Mouse (Mus musculus) large intestine, adult 2 months (tissue): ENCODE data around the gene Lrrk1. TPM values are rescaled to one million over a fixed set of nuclear protein-coding genes. Genes with fewer than 3 reads are reported as not detected.

ENCODE experiments used
- DNase-seq: peaks from one replicate; pipeline ENCODE4 v3.0.0-alpha.2; 2012; ENCODE audit warnings: low read depth, low spot score
- WGBS: fragments of 180-500 bp; shearing (Covaris S2); methylation state at CpG from one replicate; pipeline ENCODE4 v1.1.7; 2018; 5-methylcytosine and 5-hydroxymethylcytosine counted together
- polyA plus RNA-seq: library from polyadenylated mRNA; depleted of rRNA; stranded (reverse); fragments of >200 nt; gene quantifications from 2 replicates; pipeline ENCODE4 v1.2.3, GENCODE M21; 2012

Lrrk1 gene
- polyA plus RNA-seq, 1 experiment, result 20.1 TPM

DNA sequence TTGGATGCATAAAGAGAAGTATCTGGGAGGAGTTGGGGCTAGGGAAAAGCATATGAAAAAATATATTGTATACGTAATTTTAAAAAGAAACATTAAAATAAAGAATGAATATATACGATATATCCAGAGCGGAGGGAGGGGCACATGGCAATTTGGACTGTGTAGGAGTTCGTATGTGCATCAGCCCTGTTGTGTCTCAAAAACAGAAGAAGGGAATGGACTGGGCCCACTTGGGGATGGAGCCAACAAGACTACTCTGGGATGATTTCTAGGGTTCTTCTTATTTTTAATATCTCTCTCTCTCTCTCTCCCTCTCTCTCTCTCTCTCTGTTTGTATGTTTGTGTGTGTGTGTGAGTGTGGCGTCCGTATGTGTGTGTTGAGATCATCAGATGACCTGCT, 1.7 kb downstream of the Lrrk1 start:
- WGBS, result 93% methylated on average over 6 of the region's 6 CpGs
- no peak for DNase-seq

DNA sequence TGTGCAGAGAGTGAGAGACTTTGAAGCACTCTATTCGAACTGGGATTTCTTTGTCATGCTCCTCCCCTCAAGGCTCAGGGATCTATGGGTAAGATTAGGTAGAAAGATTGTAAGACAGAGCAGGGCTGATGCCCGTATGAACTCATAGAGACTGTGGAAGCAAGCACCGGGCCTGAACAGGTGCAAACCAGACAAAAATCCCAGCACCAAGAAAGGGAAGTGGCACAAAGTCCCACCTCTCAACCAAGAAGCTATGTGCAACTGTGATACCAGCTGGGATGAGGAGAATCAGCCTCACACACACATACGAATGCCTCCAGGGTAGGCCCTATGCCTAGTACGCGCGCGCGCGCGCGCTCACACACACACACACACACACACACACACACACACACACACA, 2.3 kb downstream of the Lrrk1 start:
- no peak for DNase-seq
- 82% methylated on average over 12 of the region's 12 CpGs for WGBS

DNA sequence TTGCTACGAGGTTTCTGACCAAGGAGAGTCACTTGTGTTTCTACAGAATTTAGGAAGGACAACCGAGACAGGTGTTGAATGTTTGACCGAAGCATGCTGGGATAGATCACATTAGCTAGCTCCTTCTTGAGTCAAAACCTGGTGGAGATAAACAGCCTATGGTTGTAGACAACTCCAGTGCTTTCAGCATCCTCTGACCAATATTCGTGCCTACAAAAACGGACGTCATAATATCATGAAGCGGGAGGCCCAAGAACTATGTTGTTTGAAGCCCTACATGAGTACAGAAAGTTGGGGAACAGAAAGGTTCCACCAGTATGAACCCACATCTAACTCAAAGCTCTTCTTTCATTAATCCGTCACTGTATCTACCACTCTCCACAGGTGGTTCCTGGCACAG, 3.3 kb downstream of the Lrrk1 start:
- no peak for DNase-seq
- WGBS, result 53% methylated on average over 8 of the region's 8 CpGs

GRCm38 (mm10) chr7:66384213-66384612, 3.9 kb downstream of the Lrrk1 start:
- no peak for DNase-seq
- 8% methylated on average over 5 of the region's 5 CpGs for WGBS

DNA sequence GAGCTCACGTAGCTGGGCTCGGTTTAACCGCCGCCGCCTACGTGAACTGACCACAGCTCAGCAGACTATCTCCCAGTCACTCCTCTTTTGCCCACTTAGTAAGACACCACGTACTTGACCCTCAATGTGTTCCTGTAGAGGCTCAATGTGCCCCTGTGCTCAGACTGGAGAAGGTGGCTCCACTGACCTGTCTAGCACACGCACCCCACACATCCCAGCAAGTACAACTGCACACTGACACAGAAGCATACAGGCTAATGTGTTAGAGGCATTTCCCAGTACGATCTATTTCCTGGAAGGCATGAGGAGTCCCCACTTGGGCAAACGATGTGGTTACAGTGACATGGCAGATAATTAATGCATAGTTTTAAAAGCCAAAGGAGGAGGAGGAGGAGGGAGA, 11.6 kb downstream of the Lrrk1 start:
- 70% methylated on average over 10 of the region's 10 CpGs for WGBS
- DNase-seq, result no peak

DNA sequence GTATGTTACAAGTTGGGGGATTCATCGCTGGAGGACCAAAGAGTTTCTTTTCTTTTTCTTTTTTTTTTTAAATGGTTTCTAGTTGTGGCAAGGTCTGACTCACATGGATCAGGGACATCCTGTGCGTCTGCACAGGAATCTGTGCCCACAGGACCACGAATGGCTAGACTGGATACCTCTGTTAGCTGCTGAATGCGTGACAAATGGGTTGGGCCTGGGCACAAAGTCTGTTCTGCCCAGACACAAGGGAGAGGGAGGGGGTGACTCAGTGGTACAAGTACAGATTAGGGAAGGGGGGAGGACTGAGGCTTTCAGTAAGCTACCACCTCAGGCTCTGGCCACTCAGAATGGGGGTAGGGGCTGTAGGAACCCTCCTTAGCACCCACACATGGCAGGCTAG, 12.4 kb downstream of the Lrrk1 start:
- 71% methylated on average over 4 of the region's 4 CpGs for WGBS
- no peak for DNase-seq

DNA sequence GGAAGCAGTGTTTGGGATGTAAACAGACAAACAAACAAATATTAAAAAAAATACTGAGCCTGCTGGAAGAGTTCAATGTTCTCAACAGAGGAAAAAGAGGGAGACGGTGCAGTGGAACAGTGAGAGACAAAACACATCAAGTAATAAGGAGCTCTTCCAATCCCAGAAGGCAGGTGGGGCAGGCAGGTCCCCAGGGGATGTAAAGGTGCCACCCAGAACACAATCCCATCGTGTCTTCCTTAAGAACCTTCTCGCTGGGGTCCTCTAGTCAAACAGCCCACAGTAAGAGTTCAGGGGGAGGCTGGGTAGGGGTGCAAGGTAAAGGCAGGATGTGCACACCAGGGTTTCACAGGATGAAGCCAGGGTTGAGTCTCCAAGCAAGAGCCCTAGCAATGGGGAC, 14.8 kb downstream of the Lrrk1 start:
- 84% methylated on average over 3 of the region's 3 CpGs for WGBS
- DNase-seq, result no peak

DNA sequence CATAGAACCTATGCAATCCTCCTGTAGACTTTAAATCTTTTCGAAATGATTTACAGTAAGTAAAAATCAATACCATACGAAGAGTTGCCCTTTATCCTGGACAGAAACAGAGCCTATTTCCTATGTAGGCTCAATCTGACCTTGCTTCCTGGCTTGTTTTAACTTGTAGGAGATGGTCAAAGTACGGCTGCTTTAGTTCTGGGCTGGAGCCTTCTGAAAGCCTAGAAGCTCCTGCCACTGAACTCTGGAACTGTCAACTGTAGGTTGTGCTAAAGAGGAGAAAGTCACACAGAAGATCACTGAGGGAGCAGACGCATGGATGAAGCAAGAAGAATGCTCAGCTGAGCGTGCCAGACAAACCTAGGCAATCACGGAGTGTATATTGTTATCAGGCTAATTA, 17.2 kb downstream of the Lrrk1 start:
- 72% methylated on average over 6 of the region's 6 CpGs for WGBS
- DNase-seq, result no peak

DNA sequence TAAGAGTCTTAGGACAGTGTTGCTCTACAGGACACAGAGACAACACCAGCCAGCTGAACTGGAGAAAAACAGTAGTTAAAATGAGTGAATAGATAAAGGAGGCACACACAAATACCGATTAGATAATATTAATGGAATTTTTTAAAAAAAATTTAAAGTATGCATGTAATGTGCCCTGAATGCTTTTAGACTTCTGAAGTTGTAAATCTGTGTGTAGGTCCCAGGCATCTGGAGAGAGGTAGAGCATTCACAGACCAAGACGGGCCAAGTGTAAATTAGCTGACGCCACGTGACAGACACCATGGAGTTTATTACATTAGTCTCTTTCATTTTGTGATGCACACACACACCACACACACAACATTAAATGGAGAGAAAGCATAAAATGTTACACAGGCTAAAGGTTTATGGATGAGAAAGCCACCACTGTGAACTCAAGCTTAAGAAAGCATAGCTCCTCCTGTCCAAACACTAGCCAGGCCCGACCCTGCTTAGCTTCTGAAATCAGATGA, 18.2 kb downstream of the Lrrk1 start:
- DNase-seq, result no peak
- WGBS, result 74% methylated on average over 5 of the region's 5 CpGs

DNA sequence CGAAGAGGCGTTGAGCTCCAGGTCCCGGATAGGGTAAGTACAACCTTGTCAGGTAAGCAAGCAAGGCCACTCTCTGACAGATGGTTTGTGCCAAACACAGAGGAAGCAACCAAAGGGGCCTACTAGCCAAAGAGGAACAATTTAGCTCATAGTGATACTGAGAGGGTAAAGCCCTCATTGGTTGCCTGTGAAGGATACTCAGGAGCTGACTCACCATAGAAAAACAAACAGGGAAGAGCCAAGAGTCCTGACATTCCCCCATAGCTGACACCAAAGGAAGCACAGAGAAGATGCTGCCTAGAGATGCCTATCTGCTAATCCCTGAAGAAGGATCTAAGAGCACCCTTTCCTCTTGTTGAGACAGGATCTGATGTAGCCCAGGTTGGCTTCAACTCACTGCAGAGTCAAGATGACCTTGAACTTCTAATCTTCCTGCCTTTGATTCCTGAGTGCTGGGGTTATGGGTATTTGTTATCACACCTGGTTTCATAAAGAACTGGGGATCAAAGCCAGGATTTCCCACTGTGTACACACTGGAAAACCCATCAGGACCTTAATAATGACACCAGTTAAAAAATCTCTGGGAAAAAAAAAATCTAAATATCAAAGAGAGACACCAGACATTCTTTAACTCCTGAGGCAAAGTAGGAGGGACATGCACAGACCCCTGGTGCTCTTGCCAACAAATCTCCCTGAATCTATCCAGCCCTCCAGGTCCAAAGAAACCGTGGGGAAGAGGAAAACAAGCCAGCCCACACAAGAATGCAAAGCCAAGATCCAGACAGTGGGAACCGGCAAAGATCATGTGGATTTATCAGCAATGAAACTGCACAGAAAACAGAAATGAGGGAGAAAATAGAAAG, 18.8 kb downstream of the Lrrk1 start:
- DNase-seq, result no peak
- WGBS, result 67% methylated on average over 5 of the region's 5 CpGs

DNA sequence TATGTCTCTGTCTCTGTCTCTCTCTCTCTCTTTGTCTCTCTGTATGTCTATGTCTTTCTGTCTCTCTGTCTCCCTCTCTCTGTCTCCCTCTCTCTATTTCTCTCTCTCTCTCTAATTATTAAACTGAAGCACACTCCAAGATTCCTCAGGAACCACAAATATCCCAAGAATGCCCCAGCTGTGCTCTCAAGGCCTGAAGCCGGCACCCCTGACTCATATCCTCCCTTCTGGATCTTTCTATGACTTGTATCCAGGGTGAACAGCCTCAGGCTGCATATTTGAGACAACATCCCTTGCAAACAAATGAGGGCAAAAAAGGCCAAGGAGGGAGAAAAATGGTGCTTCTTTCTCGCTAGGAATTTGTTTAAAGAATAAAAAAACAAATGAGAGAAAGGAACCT, 22.2 kb downstream of the Lrrk1 start, which contains the start of gene Gm10974:
Gm10974 (plus strand) TSS at position 2 of the 400 bp plus-strand sequence.
- 62% methylated on average over 2 of the region's 2 CpGs for WGBS

GRCm38 (mm10) chr7:66365411-66365810, 22.7 kb downstream of the Lrrk1 start:
- DNase-seq, result no peak
- 33% methylated on average over 2 of the region's 2 CpGs for WGBS

More for the DNA sequence above, 22.2 kb downstream of the Lrrk1 start, which contains the start of gene Gm10974:
- DNase-seq, result no peak

DNA sequence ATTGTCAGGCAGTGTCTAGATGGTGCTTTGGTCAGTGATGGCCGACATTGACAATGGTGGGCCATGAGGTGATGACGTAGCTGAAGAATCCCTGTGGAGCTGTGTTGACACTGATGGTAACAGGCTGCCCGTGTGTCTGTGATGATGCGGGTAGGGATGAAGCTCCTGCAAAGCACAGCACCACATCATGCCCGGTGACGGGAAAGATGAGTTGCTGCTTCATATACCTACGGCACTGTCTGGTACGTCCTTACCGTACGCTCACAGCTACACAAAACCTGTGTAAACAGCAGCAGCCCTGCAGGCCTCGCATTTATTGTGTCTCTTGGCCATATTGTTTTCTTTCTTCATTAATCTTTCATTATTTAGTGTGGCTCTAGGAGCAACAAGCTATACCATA, 23.7 kb downstream of the Lrrk1 start:
- 96% methylated on average over 11 of the region's 11 CpGs for WGBS
- DNase-seq, result no peak

DNA sequence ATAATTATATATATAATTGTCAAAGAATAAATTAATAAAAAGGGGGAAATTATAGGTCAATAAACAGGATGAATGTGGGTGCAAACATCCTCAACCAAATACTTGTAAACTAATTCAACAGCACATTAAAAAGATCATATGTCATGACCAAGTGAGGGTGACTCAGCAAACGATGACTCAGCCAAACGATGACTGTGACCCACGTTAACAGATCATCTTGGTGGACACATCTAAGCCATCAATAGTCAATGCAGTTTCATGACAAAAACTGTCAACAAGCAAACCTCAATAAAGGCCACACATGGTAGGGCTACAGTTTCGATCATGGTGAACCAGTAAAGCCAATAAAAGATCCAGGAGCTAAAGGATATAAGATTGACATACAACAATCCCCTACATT, 29.1 kb downstream of the Lrrk1 start:
- no peak for DNase-seq
- 74% methylated on average over 4 of the region's 4 CpGs for WGBS

- WGBS, result 95% methylated on average over 3 of the region's 3 CpGs
These were observed 29.7 kb downstream of the Lrrk1 start for GRCm38 (mm10) chr7:66358461-66358860.

GRCm38 (mm10) chr7:66355791-66356522, 32.2 kb downstream of the Lrrk1 start:
- 73% methylated on average over 8 of the region's 8 CpGs for WGBS
- DNase-seq, result no peak

More at GRCm38 (mm10) chr7:66358461-66358860, 29.7 kb downstream of the Lrrk1 start:
- no peak for DNase-seq

GRCm38 (mm10) chr7:66354911-66355310, 33.2 kb downstream of the Lrrk1 start:
- DNase-seq, result no peak
- 87% methylated on average over 3 of the region's 3 CpGs for WGBS

DNA sequence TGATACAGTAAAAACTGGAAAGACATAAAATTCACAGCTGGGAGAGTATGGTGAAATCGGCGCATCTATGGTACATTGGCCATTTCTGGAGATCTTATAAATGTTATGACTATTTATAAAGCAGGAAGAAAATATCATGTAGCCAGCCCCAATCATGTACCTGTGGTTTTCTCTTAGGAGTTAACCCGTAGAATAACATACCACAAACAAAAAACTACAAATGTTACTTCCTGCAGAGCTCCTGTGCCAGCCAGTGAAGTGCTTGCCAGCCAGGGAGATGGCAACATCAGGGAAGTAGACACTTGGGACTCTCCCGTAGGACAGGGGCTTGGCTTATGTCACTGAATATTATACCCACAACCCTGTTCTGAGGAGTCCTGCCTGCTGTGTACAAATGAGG, 37.1 kb downstream of the Lrrk1 start:
- 57% methylated on average over 4 of the region's 4 CpGs for WGBS

GRCm38 (mm10) chr7:66349670-66350069, 38.5 kb downstream of the Lrrk1 start:
- 71% methylated on average over 11 of the region's 11 CpGs for WGBS
- DNase-seq, result no peak

More for the DNA sequence above, 37.1 kb downstream of the Lrrk1 start:
- DNase-seq, result no peak

DNA sequence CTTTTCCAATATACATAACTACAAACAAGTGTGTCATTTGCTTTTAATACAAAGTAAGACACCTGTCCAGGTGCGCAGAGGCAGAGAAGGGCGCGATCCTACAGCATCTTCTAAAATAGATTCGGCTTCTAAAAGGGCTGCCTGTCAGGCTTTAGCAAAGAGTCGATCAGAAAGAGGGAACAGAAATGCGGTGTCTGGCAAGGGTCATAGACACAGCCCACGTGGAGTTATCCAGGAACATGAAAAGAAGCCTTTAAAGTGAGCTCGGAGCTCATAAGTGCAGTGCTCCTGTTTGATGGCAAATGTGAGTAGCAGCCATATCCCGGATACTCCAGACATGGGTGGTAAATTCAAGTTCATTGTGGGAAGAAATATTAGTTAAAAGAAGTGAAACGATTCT, 39.6 kb downstream of the Lrrk1 start:
- 81% methylated on average over 10 of the region's 10 CpGs for WGBS
- DNase-seq, result no peak
